Mouse (Mus musculus) lung, embryonic 14.5 days (tissue): ENCODE results near the gene Fam118b. TPM values are rescaled to one million over a fixed set of nuclear protein-coding genes. Genes with fewer than 3 reads are reported as not detected.
A peak's percentile ranks its signal among the peaks of the same experiment; 100 is the strongest.

ENCODE experiments used
- ATAC-seq: fragments of 200-750 bp; cut with Nextera tagmentation; 2 replicates; pipeline ENCODE4 v1.8.0; 2017; ENCODE audit warnings: mild to moderate bottlenecking, moderate TSS enrichment, moderate library complexity; ENCODE audit not compliant: insufficient read depth
- DNase-seq: peaks from one replicate; pipeline ENCODE4 v3.0.0-alpha.2; 2015
- H3K27ac ChIP-seq: fragments of 300-500 bp; sonication (generic); 2 replicates; pipeline ENCODE4 v1.5.1; 2014; ENCODE audit warnings: low read depth, mild to moderate bottlenecking, moderate library complexity
- H3K27me3 ChIP-seq: fragments of 300-500 bp; sonication (generic); 2 replicates; pipeline ENCODE4 v1.6.1; 2014; ENCODE audit warnings: low read length, control low read depth; ENCODE audit not compliant: insufficient read depth
- H3K36me3 ChIP-seq: fragments of 300-500 bp; sonication (generic); 2 replicates; pipeline ENCODE4 v1.6.1; 2014; ENCODE audit warnings: control low read depth; ENCODE audit not compliant: insufficient read depth
- H3K4me1 ChIP-seq: fragments of 300-500 bp; sonication (generic); 2 replicates; pipeline ENCODE4 v1.6.1; 2014; ENCODE audit warnings: antibody characterized with exemption, control low read depth; ENCODE audit not compliant: insufficient read depth
- H3K4me2 ChIP-seq: fragments of 300-500 bp; sonication (generic); 2 replicates; pipeline ENCODE4 v1.6.1; 2014; ENCODE audit warnings: mild to moderate bottlenecking
- H3K4me3 ChIP-seq: fragments of 300-500 bp; sonication (generic); 2 replicates; pipeline ENCODE4 v1.5.1; 2014; ENCODE audit warnings: low read depth, low read length
- H3K9ac ChIP-seq: fragments of 300-500 bp; sonication (generic); 2 replicates; pipeline ENCODE4 v1.6.1; 2014
- H3K9me3 ChIP-seq: fragments of 300-500 bp; sonication (generic); 2 replicates; pipeline ENCODE4 v1.6.1; 2016; ENCODE audit warnings: low read depth, low read length, control low read depth
- CTCF ChIP-seq: IDR thresholded peaks from 2 replicates; pipeline ENCODE4 v1.5.1; 2016; ENCODE audit warnings: antibody characterized with exemption, low read depth
- WGBS: fragments of 180-500 bp; shearing (Covaris S2); extraction: QIAGEN DNeasy Blood & Tissue Kit; methylation state at CpG from one replicate; pipeline ENCODE4 v1.1.7; 2014; 5-methylcytosine and 5-hydroxymethylcytosine counted together
- polyA plus RNA-seq: library from polyadenylated mRNA; unstranded; fragments of >200 nt; fragmentation: Nextera tagmentation; extraction: Ambion mirVana; gene quantifications from 2 replicates; pipeline ENCODE4 v1.2.1, GENCODE M21; 2014

Gene Fam118b
- polyA plus RNA-seq, 1 experiment from 2014 or later, result 40.4 TPM

DNA sequence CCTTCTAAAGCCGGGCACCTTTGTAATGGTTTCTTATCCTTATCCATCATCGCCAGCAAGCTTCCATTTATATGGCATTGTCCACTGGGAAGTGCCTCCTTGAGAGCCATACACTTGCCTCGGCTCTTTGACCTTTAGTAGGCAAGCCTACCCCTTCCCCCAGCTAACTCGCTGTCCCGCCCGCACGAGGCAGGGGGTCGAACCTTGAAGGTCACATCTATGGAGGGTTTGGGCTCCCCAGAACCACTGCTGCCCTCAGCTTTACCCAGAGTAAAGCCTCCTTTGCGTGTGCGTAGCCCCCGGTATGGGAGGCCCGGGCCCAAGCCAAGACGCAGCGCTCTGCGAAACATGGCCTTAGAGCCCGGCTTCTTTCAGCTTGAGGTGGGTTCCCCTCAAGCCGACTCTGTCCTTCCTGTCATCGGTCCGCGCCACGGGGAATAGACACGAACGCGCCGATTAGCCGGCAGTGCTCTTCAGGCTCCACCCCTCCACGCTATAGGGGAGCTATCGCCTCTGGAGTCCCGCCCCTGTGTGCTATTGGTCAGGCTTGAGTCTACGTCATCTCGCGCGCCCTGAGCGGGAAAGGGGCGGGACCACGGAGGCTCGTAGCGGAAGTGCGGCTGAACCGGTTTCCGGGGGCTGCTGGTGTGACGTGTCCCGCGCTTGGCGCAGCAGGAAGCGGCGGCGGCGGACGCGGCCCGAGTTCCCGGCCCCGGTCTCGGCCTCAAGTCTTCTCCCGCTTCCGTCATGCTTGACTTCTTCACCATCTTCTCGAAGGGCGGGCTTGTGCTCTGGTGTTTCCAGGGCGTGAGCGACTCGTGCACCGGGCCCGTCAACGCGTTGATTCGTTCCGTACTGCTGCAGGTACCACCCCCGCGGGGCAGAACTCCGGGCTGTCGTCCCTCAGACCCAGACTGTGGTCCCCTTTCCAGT, 56.8 kb downstream of the Fam118b start, which contains the start of gene Foxred1:
TSS of gene Foxred1 (minus strand) at position 514 of the 933 bp plus-strand sequence.
- H3K4me1 ChIP-seq, result 0 out of 2 replicates have a peak, but pooled peaks cover 4% of the 10 kb centered on the region
- TF ChIP-seq CTCF, result no peak
- WGBS, result under 1% methylated on average over 72 of the region's 72 CpGs
- peak within 1 kb of the TSS; percentile 91 for H3K4me3 ChIP-seq
- H3K9ac ChIP-seq, result peak within 1 kb of the TSS; percentile 90
- H3K36me3 ChIP-seq, result peaks cover 66% of the 10 kb centered on the region
- peak; percentile 100 for DNase-seq
- H3K27me3 ChIP-seq, result no peaks in the 10 kb centered on the region
- H3K27ac ChIP-seq, result peak within 1 kb of the TSS; percentile 91
- peak; percentile 100 for ATAC-seq
- peak within 1 kb of the TSS; percentile 88 for H3K4me2 ChIP-seq
- no peaks in the 10 kb centered on the region for H3K9me3 ChIP-seq

DNA sequence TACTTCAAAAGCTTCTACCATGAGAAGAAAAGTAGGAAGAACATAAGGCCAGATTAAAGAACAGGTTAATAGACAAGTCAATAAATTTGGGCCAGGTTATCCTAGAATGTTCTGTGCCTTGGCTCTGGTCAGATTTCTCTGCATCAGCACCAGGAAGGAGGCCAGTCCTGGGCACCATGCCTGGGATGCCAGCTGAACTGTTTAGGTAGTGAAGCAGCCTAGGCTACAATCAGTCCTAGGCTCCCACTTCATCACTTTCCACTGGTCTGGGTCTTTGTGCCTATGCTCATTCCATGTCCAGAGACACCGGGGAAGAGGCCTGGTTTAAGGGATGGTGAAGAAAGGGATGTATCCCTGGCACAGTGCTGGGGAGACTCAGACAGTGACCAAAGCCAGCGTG, 63.2 kb downstream of the Fam118b start:
- DNase-seq (no peak), ATAC-seq (no peak)
- Histone ChIP-seq H3K9ac (no peak overlapping the region), H3K4me1 (no peaks in the 10 kb centered on the region), H3K27me3 (no peaks in the 10 kb centered on the region), H3K4me3 (no peak overlapping the region), H3K27ac (no peak overlapping the region), H3K4me2 (no peak overlapping the region), H3K9me3 (no peaks in the 10 kb centered on the region), H3K36me3 (peaks cover 47% of the 10 kb centered on the region)
- 96% methylated on average over 2 of the region's 2 CpGs for WGBS
- TF ChIP-seq CTCF, result no peak

DNA sequence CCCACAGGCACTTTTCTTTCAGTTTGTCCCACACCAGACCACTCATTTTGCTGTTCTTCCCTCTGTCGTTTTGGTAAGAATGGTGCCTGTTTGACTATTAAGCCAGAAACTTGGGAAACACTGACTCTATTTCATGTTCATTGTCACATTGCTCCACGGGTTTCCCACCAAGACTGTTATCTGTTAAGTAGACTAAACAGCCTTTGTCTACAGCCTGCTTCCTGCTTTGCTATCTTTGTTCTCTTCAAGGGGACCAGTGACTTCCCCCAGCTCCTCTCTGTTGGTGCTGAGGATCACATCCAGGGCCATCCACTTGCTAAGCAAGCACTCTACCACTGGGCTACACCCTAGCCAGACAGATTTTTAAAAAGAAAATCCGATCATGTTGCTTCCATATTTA, 64.1 kb downstream of the Fam118b start:
- WGBS, result 32% methylated on average over 3 of the region's 3 CpGs
- no peaks in the 10 kb centered on the region for H3K4me1 ChIP-seq
- no peak for ATAC-seq
- no peak overlapping the region for H3K9ac ChIP-seq
- peaks cover 41% of the 10 kb centered on the region for H3K36me3 ChIP-seq
- no peak overlapping the region for H3K27ac ChIP-seq
- H3K27me3 ChIP-seq, result no peaks in the 10 kb centered on the region
- no peak overlapping the region for H3K4me2 ChIP-seq
- no peak for DNase-seq
- H3K4me3 ChIP-seq, result no peak overlapping the region
- H3K9me3 ChIP-seq, result no peaks in the 10 kb centered on the region
- TF ChIP-seq CTCF, result no peak

DNA sequence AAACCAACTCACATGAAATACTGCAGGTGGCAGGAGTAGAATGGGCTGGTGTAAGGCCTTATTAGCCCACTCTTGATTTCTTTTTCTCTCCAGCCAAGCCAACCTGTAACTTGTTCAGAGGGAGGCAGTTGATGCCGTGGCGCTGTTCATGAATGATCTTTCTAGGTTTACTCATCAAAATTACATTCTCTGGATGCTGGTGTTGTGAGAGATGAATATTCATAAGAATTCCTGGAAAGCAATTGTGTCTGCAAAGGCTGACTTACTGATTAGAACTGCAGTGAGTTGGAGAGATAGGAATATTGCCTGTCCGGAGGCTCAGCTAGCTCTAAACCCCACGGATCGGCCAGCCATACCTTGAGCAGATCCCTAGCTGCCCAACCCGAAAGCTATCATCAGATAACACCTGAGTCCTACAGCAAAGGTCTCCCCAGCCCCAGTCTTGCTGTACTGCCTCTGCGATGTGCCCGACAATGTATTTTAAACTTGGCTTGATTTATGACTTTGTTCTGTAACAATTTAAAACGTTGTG, 67.0 kb downstream of the Fam118b start:
- Histone ChIP-seq H3K4me3 (peak overlapping the region; percentile 68), H3K27ac (no peak overlapping the region), H3K4me1 (no peaks in the 10 kb centered on the region), H3K9me3 (no peaks in the 10 kb centered on the region), H3K9ac (peak overlapping the region; percentile 85; the same call in 1 of the 2 replicates), H3K4me2 (peak overlapping the region; percentile 83), H3K36me3 (peaks cover 13% of the 10 kb centered on the region), H3K27me3 (no peaks in the 10 kb centered on the region)
- ATAC-seq (no peak), DNase-seq (no peak)
- 41% methylated on average over 9 of the region's 9 CpGs for WGBS
- TF ChIP-seq CTCF, result no peak

DNA sequence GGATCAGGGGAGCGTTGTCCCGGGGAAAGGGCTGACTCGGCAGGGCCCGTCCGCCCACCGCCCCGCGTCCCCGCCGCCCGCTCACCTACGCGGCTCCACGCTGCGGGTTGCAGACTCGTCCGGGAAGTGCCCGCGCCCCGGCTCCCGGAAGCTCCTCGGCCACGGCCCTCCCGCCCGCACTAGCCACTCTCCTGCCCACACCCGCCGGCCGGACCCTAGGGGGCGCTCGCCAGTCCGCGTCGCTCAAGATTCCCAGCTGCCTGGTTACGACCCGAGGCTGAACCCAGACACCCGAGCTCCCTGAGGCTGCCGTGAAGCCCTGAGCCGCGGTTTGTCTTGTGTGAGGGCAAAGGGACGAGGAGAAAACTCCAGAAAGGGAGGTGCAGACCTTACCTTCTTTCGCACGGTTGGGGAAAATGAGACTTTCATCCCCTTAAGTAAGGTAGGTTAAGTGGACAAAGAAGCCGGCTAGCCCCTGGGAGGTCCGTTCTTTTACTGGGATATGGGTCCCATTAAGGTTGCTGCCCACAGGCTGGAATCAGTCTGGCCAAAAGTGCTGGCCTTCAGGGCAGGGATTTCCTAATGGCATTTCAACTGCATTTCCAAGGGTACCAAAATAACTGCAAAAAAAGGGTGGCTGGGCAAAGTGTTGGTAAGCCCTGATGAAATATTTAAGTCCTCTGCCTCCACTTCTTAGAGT, 67.7 kb downstream of the Fam118b start, which contains the start of the genes Srpr and Tirap:
TSS of gene Srpr (plus strand) at position 404 of the 700 bp plus-strand sequence.
TSS of gene Tirap (minus strand) at position 520 of the 700 bp plus-strand sequence.
- Histone ChIP-seq H3K9ac (peak within 1 kb of the TSS; percentile 85), H3K36me3 (peaks cover 8% of the 10 kb centered on the region), H3K4me2 (peak within 1 kb of the TSS; percentile 83), H3K27ac (peak within 1 kb of the TSS; percentile 50; the same call in 1 of the 2 replicates), H3K4me3 (peak within 1 kb of the TSS; percentile 68), H3K4me1 (no peaks in the 10 kb centered on the region), H3K9me3 (no peaks in the 10 kb centered on the region), H3K27me3 (no peaks in the 10 kb centered on the region)
- WGBS, result under 1% methylated on average over 44 of the region's 44 CpGs
- TF ChIP-seq CTCF, result peak; percentile 86
- ATAC-seq (peak; percentile 97), DNase-seq (peak; percentile 93)

DNA sequence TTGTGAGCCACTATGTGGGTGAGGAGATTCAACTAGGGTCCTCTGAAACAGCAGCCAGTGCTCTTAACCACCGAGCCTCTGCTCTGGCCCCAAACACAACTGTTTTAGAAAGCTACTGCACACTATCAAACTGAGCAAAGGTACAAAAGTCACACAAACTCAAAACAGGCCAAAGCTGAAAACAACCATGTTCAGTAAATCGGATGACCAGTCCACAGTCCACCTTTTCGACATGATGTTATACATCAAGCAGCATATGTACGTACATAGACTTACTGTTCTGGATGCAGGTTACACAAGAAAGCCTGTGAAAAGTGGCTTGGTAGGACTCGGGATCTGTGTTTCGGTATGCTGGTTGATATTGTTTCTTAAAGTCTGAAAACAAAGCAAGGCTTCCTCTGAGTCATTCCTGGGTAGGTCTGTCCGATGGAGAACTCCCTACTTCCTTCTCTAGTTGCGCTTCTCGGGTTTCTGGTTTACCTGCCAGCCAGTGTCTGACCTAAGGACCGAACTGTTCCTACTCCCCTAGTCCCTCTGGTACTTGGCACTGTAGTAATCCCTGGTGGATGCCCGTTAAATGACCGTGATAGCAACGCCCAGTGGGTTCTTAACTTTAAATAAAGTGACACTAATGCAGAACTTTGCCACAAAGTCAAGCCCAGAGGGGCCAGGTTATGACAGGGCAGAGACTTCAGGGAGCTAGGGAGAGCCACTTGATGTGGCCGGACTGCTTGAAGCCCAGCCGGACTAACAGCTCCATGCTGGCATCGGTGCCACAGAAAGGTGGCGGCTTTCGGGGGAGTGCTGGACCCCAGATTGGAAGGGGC, 68.4 kb downstream of the Fam118b start:
- TF ChIP-seq CTCF, result no peak
- Histone ChIP-seq H3K4me3 (peak overlapping the region; percentile 68), H3K4me1 (no peaks in the 10 kb centered on the region), H3K27me3 (no peaks in the 10 kb centered on the region), H3K9ac (peak overlapping the region; percentile 85), H3K36me3 (peaks cover under 1% of the 10 kb centered on the region; the same call in 1 of the 2 replicates), H3K9me3 (no peaks in the 10 kb centered on the region), H3K4me2 (peak overlapping the region; percentile 83), H3K27ac (peak overlapping the region; percentile 50; the same call in 1 of the 2 replicates)
- peak; percentile 80; the same call in 1 of the 2 replicates for ATAC-seq
- 24% methylated on average over 18 of the region's 18 CpGs for WGBS
- peak; percentile 42 for DNase-seq
